Mouse (Mus musculus) MEL (cell line): ENCODE results near the gene Asgr2.

Source experiments
- MYB ChIP-seq: IDR thresholded peaks from 2 replicates; pipeline ENCODE4 v1.6.1; 2011; ENCODE audit warnings: mild to moderate bottlenecking, low read depth, low read length, improper control_type of control experiment
- POLR2A ChIP-seq, 2 experiments: IDR thresholded peaks; 2 replicates each; pipeline ENCODE4 v1.6.1; 2011 to 2012; ENCODE audit warnings: low read length in 2 of 2, mild to moderate bottlenecking in 2 of 2, control low read depth in 1 of 2, improper control_type of control experiment in 1 of 2, low read depth in 1 of 2, moderate library complexity in 1 of 2; ENCODE audit not compliant: control insufficient read depth in 1 of 2, insufficient read depth in 1 of 2, poor library complexity in 1 of 2

GRCm38 (mm10) chr11:70115901-70116300 is 23.5 kb downstream of the Asgr2 start:
- TF ChIP-seq MYB, result no peak
- no peak for TF ChIP-seq POLR2A (IDR thresholded peaks at IDR 0.05; ENCODE audit: control insufficient read depth in 1 of 2, insufficient read depth in 1 of 2, low read depth in 1 of 2, low read length in 2 of 2, poor library complexity in 1 of 2)
